Mouse (Mus musculus) megakaryocyte, adult 5-6 weeks (primary cell): ENCODE measurements around the gene Shank1. TPM values are rescaled to one million over a fixed set of nuclear protein-coding genes. Genes with fewer than 3 reads are reported as not detected.

Experiments
- total RNA-seq, 2 experiments: library from RNA; stranded (forward) in 1 of 2; stranded (reverse) in 1 of 2; fragments of 153-499, 151-499 nt in 1 of 2; fragments of 221-1000, 200-1000 nt in 1 of 2; gene quantifications; 2 replicates each; pipeline versions ENCODE4 v1.2.3 to v1.2.4; 2015 to 2017

The Shank1 gene
- total RNA-seq, 2 experiments from 2014 or later = 0.02 TPM; not detected in 1

Other genes starting within 250 kb of the Shank1 start
- gene Klk1b21, start 207.9 kb upstream of the Shank1 start, total RNA-seq (2015) = not detected in 2 replicates
- not detected in 2 replicates for gene Klk1b21, start 207.9 kb upstream of the Shank1 start, total RNA-seq (2017)
- gene Klk1b22, start 197.6 kb upstream of the Shank1 start, total RNA-seq (2015) = not detected in 2 replicates
- not detected in 2 replicates for gene Klk1b22, start 197.6 kb upstream of the Shank1 start, total RNA-seq (2017)
- gene Klk1b16, start 173.5 kb upstream of the Shank1 start, total RNA-seq (2015) = not detected in 2 replicates
- not detected in 2 replicates for gene Klk1b16, start 173.5 kb upstream of the Shank1 start, total RNA-seq (2017)
- not detected in 2 replicates for gene Klk1b24, start 122.0 kb upstream of the Shank1 start, total RNA-seq (2015)
- gene Klk1b24, start 122.0 kb upstream of the Shank1 start, total RNA-seq (2017) = not detected in 2 replicates
- not detected in 2 replicates for gene Klk1b3, start 112.1 kb upstream of the Shank1 start, total RNA-seq (2015)
- gene Klk1b3, start 112.1 kb upstream of the Shank1 start, total RNA-seq (2017) = not detected in 2 replicates
- not detected in 2 replicates for gene Klk1b4, start 102.8 kb upstream of the Shank1 start, total RNA-seq (2015)
- gene Klk1b4, start 102.8 kb upstream of the Shank1 start, total RNA-seq (2017) = not detected in 2 replicates
- not detected in 2 replicates for gene Klk1b5, start 94.3 kb upstream of the Shank1 start, total RNA-seq (2015)
- gene Klk1b5, start 94.3 kb upstream of the Shank1 start, total RNA-seq (2017) = not detected in 2 replicates
- gene Klk1, start 84.9 kb upstream of the Shank1 start, total RNA-seq (2015) = not detected in 2 replicates
- not detected in 2 replicates for gene Klk1, start 84.9 kb upstream of the Shank1 start, total RNA-seq (2017)
- not detected in 2 replicates for gene Gm36864, start 74.1 kb upstream of the Shank1 start, total RNA-seq (2015)
- not detected in 2 replicates for gene Gm36864, start 74.1 kb upstream of the Shank1 start, total RNA-seq (2017)
- gene 1700028J19Rik, start 63.6 kb upstream of the Shank1 start, total RNA-seq (2015) = 3.0 and 3.1 TPM in 2 replicates
- 0.62 and 0.94 TPM in 2 replicates for gene 1700028J19Rik, start 63.6 kb upstream of the Shank1 start, total RNA-seq (2017)
- gene 2410002F23Rik, start 63.5 kb upstream of the Shank1 start, total RNA-seq (2015) = 19.9 and 20.8 TPM in 2 replicates
- gene 2410002F23Rik, start 63.5 kb upstream of the Shank1 start, total RNA-seq (2017) = 17.2 and 23.0 TPM in 2 replicates
- not detected in 2 replicates for gene Acp4, start 52.9 kb upstream of the Shank1 start, total RNA-seq (2015)
- gene Acp4, start 52.9 kb upstream of the Shank1 start, total RNA-seq (2017) = not detected in 2 replicates
- not detected in 2 replicates for gene Gm15517, start 48.8 kb upstream of the Shank1 start, total RNA-seq (2015)
- not detected in 2 replicates for gene Gm15517, start 48.8 kb upstream of the Shank1 start, total RNA-seq (2017)
- gene Clec11a, start 3.4 kb upstream of the Shank1 start, total RNA-seq (2015) = 0.80 and 1.9 TPM in 2 replicates
- gene Clec11a, start 3.4 kb upstream of the Shank1 start, total RNA-seq (2017) = 0.77 and 1.7 TPM in 2 replicates
- 0.29 TPM in 1 of 2 replicates, not detected in the other for gene Syt3, start 73.8 kb downstream of the Shank1 start, total RNA-seq (2015)
- 0.22 TPM in 1 of 2 replicates, not detected in the other for gene Syt3, start 73.8 kb downstream of the Shank1 start, total RNA-seq (2017)
- 0.42 TPM in 1 of 2 replicates, not detected in the other for gene 1700008O03Rik, start 75.6 kb downstream of the Shank1 start, total RNA-seq (2015)
- not detected in 2 replicates for gene 1700008O03Rik, start 75.6 kb downstream of the Shank1 start, total RNA-seq (2017)
- gene Lrrc4b, start 118.8 kb downstream of the Shank1 start, total RNA-seq (2015) = not detected in 2 replicates
- not detected in 2 replicates for gene Lrrc4b, start 118.8 kb downstream of the Shank1 start, total RNA-seq (2017)
- not detected in 2 replicates for gene Aspdh, start 155.1 kb downstream of the Shank1 start, total RNA-seq (2015)
- gene Aspdh, start 155.1 kb downstream of the Shank1 start, total RNA-seq (2017) = not detected in 2 replicates
- 18.2 and 20.3 TPM in 2 replicates for gene Josd2, start 157.7 kb downstream of the Shank1 start, total RNA-seq (2015)
- 12.5 and 14.0 TPM in 2 replicates for gene Josd2, start 157.7 kb downstream of the Shank1 start, total RNA-seq (2017)
- gene Emc10, start 186.3 kb downstream of the Shank1 start, total RNA-seq (2015) = 42.4 and 47.4 TPM in 2 replicates
- gene Emc10, start 186.3 kb downstream of the Shank1 start, total RNA-seq (2017) = 23.1 and 27.4 TPM in 2 replicates
- 1.7 and 2.0 TPM in 2 replicates for gene Fam71e1, start 186.3 kb downstream of the Shank1 start, total RNA-seq (2015)
- 0.12 TPM in 1 of 2 replicates, not detected in the other for gene Fam71e1, start 186.3 kb downstream of the Shank1 start, total RNA-seq (2017)
- not detected in 2 replicates for gene Mybpc2, start 214.4 kb downstream of the Shank1 start, total RNA-seq (2015)
- not detected in 2 replicates for gene Mybpc2, start 214.4 kb downstream of the Shank1 start, total RNA-seq (2017)
- 3.2 and 3.8 TPM in 2 replicates for gene Spib, start 221.8 kb downstream of the Shank1 start, total RNA-seq (2015)
- 4.1 and 6.4 TPM in 2 replicates for gene Spib, start 221.8 kb downstream of the Shank1 start, total RNA-seq (2017)
- gene Pold1, start 238.6 kb downstream of the Shank1 start, total RNA-seq (2015) = 36.1 and 44.3 TPM in 2 replicates
- gene Pold1, start 238.6 kb downstream of the Shank1 start, total RNA-seq (2017) = 39.4 and 48.4 TPM in 2 replicates
- 47.4 and 51.5 TPM in 2 replicates for gene Nr1h2, start 243.7 kb downstream of the Shank1 start, total RNA-seq (2015)
- 50.7 and 70.7 TPM in 2 replicates for gene Nr1h2, start 243.7 kb downstream of the Shank1 start, total RNA-seq (2017)